Mouse (Mus musculus) heart, postnatal 0 days (tissue): Measurements from ENCODE around the gene Rbm47.

Source experiments
- CTCF ChIP-seq: IDR thresholded peaks from 2 replicates; pipeline ENCODE4 v1.5.1; 2016; ENCODE audit warnings: antibody characterized with exemption, control low read depth, low read depth
- EP300 ChIP-seq: IDR thresholded peaks from 2 replicates; pipeline ENCODE4 v1.6.1; 2016; ENCODE audit warnings: antibody characterized with exemption, low read depth

DNA sequence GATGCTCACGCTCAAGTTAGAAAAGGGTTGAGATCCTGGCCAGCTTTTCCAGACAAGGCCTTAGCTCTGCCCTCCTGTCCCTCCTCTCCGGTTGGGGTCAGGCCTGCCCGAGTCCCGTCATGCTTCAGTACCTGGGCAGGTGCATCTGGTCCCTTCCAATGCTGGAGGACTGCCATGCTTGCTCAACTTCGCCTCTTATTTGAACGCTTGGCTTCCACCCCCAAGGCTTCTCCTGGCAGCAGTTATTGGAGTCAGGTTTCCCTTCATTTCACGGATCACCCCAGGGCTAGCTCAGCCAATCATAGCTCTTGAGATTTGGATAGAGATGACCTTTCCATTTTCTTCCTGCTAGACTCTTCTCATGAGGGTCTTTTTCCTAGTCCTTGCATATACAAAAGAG is 172.8 kb downstream of the Rbm47 start:
- TF ChIP-seq CTCF (no peak), EP300 (no peak)
